Mouse (Mus musculus) T-helper 2 cell (primary cell): ENCODE data around the gene Fas.

Source experiments
- in situ Hi-C: fragments of 300-600 bp; cut with MboI, MseI; formaldehyde crosslinking; loops from one replicate; pipeline ENCODE4 v1.15.1; 2025; ENCODE audit warnings: high pct_unique_total_duplicates

Gene Fas

GRCm38 (mm10) chr19:34345616-34346267, 55.3 kb downstream of the Fas start:
- in situ Hi-C loops, result no loop called here

DNA sequence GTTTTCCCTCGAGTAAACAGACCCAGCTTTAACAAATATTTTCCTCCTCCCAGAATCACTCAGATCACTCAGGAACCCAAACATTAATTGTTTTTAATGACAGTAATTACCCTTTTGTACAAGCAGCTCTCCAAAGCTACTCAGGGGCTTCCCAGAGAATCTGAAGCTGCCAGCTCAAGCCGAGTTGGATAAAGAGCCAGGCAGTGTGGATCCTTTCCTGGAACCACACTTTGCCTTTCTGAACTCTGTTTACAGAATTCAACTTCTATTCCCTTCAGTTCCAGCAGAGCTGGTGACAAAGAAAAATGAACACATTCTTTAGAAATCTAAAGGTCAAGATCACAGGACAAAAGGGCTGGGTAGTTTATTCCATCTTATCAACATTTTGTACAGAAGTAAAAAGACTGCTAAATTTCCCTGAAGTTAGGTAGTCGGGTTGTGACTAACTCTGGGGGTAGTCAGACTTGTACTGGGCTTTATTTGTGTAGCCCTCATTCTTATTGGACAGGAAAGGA, 62.9 kb downstream of the Fas start:
- in situ Hi-C loops, result loop anchor here (10.0 kb wide), 1 partner anchor 689 kb away; no protein-coding TSS in a partner anchor

DNA sequence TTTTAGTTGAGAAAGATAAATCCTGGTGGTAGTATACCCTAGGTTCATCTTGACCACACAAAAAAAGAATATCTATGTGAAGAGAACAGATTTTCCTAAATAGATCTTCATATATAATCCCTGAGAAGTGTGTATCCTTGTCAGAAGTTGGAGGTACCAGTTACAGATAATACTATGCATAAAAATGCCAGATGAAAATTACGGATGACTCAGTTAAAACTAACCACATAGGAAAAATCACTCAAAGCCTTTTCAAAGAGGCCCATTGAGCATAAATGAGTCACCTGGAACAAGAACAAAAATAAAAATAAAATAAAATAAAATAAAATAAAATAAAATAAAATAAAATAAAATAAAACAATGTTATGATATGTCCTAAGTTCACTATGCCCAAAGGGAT, 72.2 kb downstream of the Fas start:
- in situ Hi-C loops, result no loop called here

GRCm38 (mm10) chr19:34369551-34369950, 79.1 kb downstream of the Fas start:
- in situ Hi-C loops, result no loop called here

DNA sequence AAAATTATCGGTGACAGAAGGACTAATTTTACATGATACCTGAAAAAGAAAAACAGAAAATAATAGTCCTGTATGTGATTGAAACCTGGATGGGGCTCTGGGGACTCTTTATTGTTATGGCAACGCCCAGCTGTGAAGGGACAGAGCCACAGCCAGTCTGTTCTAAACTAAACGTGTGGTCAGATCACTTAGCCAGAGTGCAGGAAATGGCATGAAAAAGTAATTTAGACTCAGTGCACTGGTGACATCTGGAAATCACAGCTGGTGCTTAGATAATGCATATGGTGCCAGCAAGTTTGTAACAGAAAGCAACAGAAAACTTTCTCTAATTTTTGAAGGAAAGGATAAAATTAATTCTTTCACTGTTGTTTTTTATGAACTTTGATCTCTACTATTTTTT, 79.9 kb downstream of the Fas start:
- in situ Hi-C loops, result no loop called here
